Mouse (Mus musculus): ENCODE data around the gene Psip1.
"Not testable (repeated sequence)": the region's sequence is repeated elsewhere in the genome, so short reads cannot be mapped to it uniquely, and the experiment has no call there.

Psip1 gene

GRCm38 (mm10) chr4:83486117-83486901, at the start of gene Psip1:
Psip1 (minus strand) TSS chr4:83486459.
- peak; percentile 86 for DNase-seq (ENCODE audit: low spot score)

- no peak for DNase-seq (ENCODE audit: low spot score)
Observed at GRCm38 (mm10) chr4:83534024-83534423, 47.8 kb upstream of the Psip1 start.

- DNase-seq (ENCODE audit: low spot score), result no peak
Observed at GRCm38 (mm10) chr4:83533168-83533911, 47.1 kb upstream of the Psip1 start.

- DNase-seq (ENCODE audit: low spot score), result not testable (repeated sequence)
Observed at GRCm38 (mm10) chr4:83530060-83530459, 43.8 kb upstream of the Psip1 start.

GRCm38 (mm10) chr4:83527921-83528320, 41.7 kb upstream of the Psip1 start:
- DNase-seq (ENCODE audit: low spot score), result peak; percentile 31

- DNase-seq (ENCODE audit: low spot score), result no peak
Observed at GRCm38 (mm10) chr4:83526988-83527334, 40.7 kb upstream of the Psip1 start.

- DNase-seq (ENCODE audit: low spot score), result no peak
Observed at GRCm38 (mm10) chr4:83526270-83526987, 40.2 kb upstream of the Psip1 start.

GRCm38 (mm10) chr4:83525690-83526055, 39.4 kb upstream of the Psip1 start:
- DNase-seq (ENCODE audit: low spot score), result no peak

GRCm38 (mm10) chr4:83524843-83525689, 38.8 kb upstream of the Psip1 start, which contains the start of gene Ccdc171:
Ccdc171 (plus strand) TSS chr4:83525545.
- peak; percentile 98 for DNase-seq (ENCODE audit: low spot score)

- no peak for DNase-seq (ENCODE audit: low spot score)
Observed at GRCm38 (mm10) chr4:83524456-83524842, 38.2 kb upstream of the Psip1 start.

- no peak for DNase-seq (ENCODE audit: low spot score)
Observed at GRCm38 (mm10) chr4:83522066-83522465, 35.8 kb upstream of the Psip1 start.

- no peak for DNase-seq (ENCODE audit: low spot score)
Observed at GRCm38 (mm10) chr4:83520308-83520707, 34.0 kb upstream of the Psip1 start.

GRCm38 (mm10) chr4:83519807-83520206, 33.5 kb upstream of the Psip1 start:
- DNase-seq (ENCODE audit: low spot score), result no peak

GRCm38 (mm10) chr4:83519148-83519547, 32.9 kb upstream of the Psip1 start:
- DNase-seq (ENCODE audit: low spot score), result no peak

- not testable (repeated sequence) for DNase-seq (ENCODE audit: low spot score)
Observed at GRCm38 (mm10) chr4:83516144-83516543, 29.9 kb upstream of the Psip1 start.

- no peak for DNase-seq (ENCODE audit: low spot score)
Observed at GRCm38 (mm10) chr4:83514976-83515669, 28.9 kb upstream of the Psip1 start.

- no peak for DNase-seq (ENCODE audit: low spot score)
Observed at GRCm38 (mm10) chr4:83514183-83514582, 27.9 kb upstream of the Psip1 start.

GRCm38 (mm10) chr4:83512644-83513043, 26.4 kb upstream of the Psip1 start:
- DNase-seq (ENCODE audit: low spot score), result no peak

GRCm38 (mm10) chr4:83512217-83512616, 26.0 kb upstream of the Psip1 start:
- DNase-seq (ENCODE audit: low spot score), result no peak

GRCm38 (mm10) chr4:83511083-83511482, 24.8 kb upstream of the Psip1 start:
- no peak for DNase-seq (ENCODE audit: low spot score)

GRCm38 (mm10) chr4:83509600-83509999, 23.3 kb upstream of the Psip1 start:
- no peak for DNase-seq (ENCODE audit: low spot score)
